Mouse (Mus musculus): ENCODE data around the gene Cdc42bpa.
"Not testable (repeated sequence)": the region's sequence is repeated elsewhere in the genome, so short reads cannot be mapped to it uniquely, and the experiment has no call there.

The Cdc42bpa gene

GRCm38 (mm10) chr1:179960882-179961698 lies 818 bp downstream of the Cdc42bpa start:
- DNase-seq (ENCODE audit: low spot score), result no peak

- no peak for DNase-seq (ENCODE audit: low spot score)
These were observed 1.5 kb downstream of the Cdc42bpa start for GRCm38 (mm10) chr1:179961777-179962176.

GRCm38 (mm10) chr1:179969776-179970428 lies 9.6 kb downstream of the Cdc42bpa start:
- DNase-seq (ENCODE audit: low spot score), result no peak

GRCm38 (mm10) chr1:179975021-179975420 lies 14.7 kb downstream of the Cdc42bpa start:
- DNase-seq (ENCODE audit: low spot score), result no peak

GRCm38 (mm10) chr1:179975645-179976275 lies 15.5 kb downstream of the Cdc42bpa start:
- DNase-seq (ENCODE audit: low spot score), result no peak

GRCm38 (mm10) chr1:179977437-179977836 lies 17.2 kb downstream of the Cdc42bpa start:
- no peak for DNase-seq (ENCODE audit: low spot score)

- no peak for DNase-seq (ENCODE audit: low spot score)
These were observed 18.5 kb downstream of the Cdc42bpa start for GRCm38 (mm10) chr1:179978742-179979141.

- no peak for DNase-seq (ENCODE audit: low spot score)
These were observed 21.4 kb downstream of the Cdc42bpa start for GRCm38 (mm10) chr1:179981680-179982079.

- DNase-seq (ENCODE audit: low spot score), result no peak
These were observed 21.9 kb downstream of the Cdc42bpa start for GRCm38 (mm10) chr1:179982183-179982582.

GRCm38 (mm10) chr1:179982933-179983332 lies 22.7 kb downstream of the Cdc42bpa start:
- no peak for DNase-seq (ENCODE audit: low spot score)

GRCm38 (mm10) chr1:179984171-179984570 lies 23.9 kb downstream of the Cdc42bpa start:
- no peak for DNase-seq (ENCODE audit: low spot score)

- DNase-seq (ENCODE audit: low spot score), result no peak
These were observed 31.5 kb downstream of the Cdc42bpa start for GRCm38 (mm10) chr1:179991660-179992235.

- no peak for DNase-seq (ENCODE audit: low spot score)
These were observed 32.0 kb downstream of the Cdc42bpa start for GRCm38 (mm10) chr1:179992255-179992654.

GRCm38 (mm10) chr1:180008057-180008456 lies 47.8 kb downstream of the Cdc42bpa start:
- no peak for DNase-seq (ENCODE audit: low spot score)

- DNase-seq (ENCODE audit: low spot score), result no peak
These were observed 53.2 kb downstream of the Cdc42bpa start for GRCm38 (mm10) chr1:180013479-180013878.

- no peak for DNase-seq (ENCODE audit: low spot score)
These were observed 57.9 kb downstream of the Cdc42bpa start for GRCm38 (mm10) chr1:180018218-180018617.

- no peak for DNase-seq (ENCODE audit: low spot score)
These were observed 61.4 kb downstream of the Cdc42bpa start for GRCm38 (mm10) chr1:180021463-180022296.

GRCm38 (mm10) chr1:180023512-180023911 lies 63.2 kb downstream of the Cdc42bpa start:
- DNase-seq (ENCODE audit: low spot score), result no peak

- DNase-seq (ENCODE audit: low spot score), result not testable (repeated sequence)
These were observed 69.6 kb downstream of the Cdc42bpa start for GRCm38 (mm10) chr1:180029863-180030262.

- no peak for DNase-seq (ENCODE audit: low spot score)
These were observed 70.5 kb downstream of the Cdc42bpa start for GRCm38 (mm10) chr1:180030631-180031365.

Measured in testis, postnatal 10 days (tissue).